Mouse (Mus musculus) left cerebral cortex, adult 11 months (tissue): Measurements from ENCODE around the gene Csnk1e.

Source experiments
- DNase-seq: peaks from one replicate; pipeline ENCODE4 v3.0.0; 2022; ENCODE audit warnings: low spot score

Csnk1e gene

DNA sequence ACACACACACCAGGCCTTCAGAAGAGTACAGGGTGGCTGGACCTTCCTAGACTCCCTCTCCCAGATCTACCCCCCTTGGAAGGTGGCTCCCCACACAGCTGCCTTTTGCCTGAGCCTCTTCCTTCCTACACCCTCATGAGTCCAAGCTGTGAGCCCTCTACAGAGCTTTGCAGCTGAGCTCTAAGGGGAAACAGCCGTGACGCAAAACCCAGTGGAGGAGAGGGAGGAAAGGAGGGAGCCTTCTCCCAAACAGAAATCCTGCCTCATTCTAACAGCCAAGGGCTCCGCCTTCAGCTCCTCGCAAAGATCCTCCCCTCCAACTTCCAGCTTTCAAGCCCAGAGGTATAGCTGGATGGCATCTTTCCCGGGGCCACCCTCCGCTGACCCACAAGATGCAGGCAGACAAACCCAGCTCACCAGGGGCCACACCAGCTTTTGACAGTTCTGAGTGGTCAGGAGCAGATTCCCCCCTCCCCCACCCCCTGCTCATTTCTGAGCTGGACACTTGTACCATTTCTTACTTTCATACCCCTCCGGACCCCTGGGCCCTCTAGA lies 11.4 kb downstream of the Csnk1e start:
- DNase-seq, result no peak

GRCm38 (mm10) chr15:79442961-79443518 lies 12.3 kb downstream of the Csnk1e start:
- DNase-seq, result no peak

DNA sequence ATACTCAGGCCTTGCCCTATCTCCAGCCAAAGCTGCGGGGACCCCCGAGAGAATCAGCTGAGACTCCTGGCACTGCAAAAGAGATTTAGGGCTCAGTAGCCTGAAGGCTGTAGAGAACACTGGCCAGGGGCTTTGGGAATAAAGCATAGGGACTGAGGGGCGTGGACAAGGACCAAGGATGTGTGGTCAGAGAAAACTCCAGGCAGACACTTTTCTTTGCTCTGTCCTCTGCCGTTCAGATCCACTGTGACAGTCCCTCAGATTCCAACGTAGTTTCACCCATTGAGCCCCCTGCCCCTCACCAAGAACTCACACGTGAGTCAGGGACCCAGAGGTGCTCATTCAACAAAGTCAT lies 13.1 kb downstream of the Csnk1e start:
- no peak for DNase-seq

GRCm38 (mm10) chr15:79441331-79442256 lies 13.8 kb downstream of the Csnk1e start:
- DNase-seq, result no peak

DNA sequence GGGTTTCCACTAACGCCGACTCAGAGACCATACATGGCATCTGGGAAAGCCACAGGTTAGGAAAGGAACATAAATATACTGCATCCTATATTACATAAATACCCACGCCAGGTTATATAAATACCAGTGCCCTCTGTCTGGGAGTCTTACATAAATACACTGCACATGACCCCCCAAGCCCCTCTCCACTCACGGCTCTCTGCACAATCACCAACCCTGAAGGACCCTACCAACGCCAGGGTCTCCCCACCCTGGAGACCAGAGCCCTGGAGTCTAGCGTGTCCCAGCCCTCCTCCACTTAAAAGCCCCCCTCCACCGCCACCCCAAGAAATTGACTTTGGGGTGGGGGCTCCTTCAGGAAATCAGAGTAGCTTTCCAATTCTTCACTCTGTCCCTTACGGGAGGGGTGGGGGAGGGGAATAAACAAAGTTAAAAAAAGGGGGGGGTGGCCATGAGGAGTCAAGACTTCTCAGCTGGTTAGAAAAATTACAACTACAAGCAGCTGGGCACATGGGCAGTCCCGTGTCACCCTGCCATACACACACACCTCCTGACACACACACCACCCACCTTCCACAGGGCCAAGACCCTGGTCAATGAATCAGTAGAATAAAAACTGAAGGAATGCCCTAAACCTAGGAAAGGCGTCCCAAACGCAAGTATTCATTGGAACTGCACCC lies 14.6 kb downstream of the Csnk1e start:
- DNase-seq, result no peak

GRCm38 (mm10) chr15:79440223-79440622 lies 15.1 kb downstream of the Csnk1e start:
- no peak for DNase-seq

- DNase-seq, result no peak
These were observed 16.0 kb downstream of the Csnk1e start for GRCm38 (mm10) chr15:79439386-79439785.

GRCm38 (mm10) chr15:79438816-79439215 lies 16.6 kb downstream of the Csnk1e start:
- no peak for DNase-seq

DNA sequence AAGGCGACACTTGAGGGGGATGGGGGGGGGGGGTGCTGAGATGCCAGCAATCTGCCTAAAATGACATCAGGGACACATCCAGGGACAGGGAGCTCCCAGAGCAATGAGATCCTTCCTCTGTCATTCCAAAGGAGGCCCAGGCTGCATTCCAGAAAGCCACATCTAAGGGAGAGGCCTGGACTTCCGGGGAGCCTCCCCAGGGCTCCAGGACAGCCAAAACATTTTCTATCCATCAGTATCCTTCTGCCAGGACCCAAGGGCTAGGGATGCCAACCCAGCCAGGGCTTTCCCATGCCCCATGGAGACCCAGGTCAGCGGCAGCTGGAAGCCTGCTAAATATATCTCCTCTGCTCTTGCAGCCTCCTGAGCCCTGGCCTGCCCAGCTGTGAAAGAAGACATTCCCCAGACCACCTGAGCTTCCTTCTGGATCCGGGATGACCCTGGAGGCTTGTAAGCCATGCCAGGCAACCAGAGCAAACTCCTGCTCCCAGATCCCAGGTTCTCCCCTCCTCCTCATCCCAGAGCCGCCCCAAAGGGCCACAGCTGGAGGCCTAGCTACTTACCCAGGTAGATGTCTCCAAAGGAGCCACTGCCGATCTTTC lies 17.1 kb downstream of the Csnk1e start:
- no peak for DNase-seq

GRCm38 (mm10) chr15:79437541-79438208 lies 17.7 kb downstream of the Csnk1e start:
- no peak for DNase-seq

DNA sequence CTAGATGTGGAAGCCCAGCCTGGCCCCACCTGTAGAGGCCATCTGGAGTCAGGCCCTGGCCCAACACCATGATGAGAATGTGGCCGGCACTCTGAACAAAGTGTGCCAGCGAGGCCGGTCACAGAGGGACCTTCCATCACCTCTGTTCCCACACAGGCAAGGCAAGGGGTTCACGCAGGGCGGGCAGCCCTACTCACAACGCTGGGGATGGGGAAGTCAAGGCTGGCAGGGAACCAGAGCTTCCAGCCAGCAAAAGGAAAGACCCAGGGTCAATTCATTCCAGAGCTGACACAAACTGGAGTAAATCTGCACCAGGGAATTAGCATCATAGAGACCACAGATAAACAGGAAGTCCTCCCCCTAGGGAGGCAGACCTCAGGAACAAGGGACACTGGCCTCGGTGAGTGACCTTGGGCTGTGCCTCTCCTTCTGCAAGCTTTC lies 18.9 kb downstream of the Csnk1e start:
- DNase-seq, result no peak

DNA sequence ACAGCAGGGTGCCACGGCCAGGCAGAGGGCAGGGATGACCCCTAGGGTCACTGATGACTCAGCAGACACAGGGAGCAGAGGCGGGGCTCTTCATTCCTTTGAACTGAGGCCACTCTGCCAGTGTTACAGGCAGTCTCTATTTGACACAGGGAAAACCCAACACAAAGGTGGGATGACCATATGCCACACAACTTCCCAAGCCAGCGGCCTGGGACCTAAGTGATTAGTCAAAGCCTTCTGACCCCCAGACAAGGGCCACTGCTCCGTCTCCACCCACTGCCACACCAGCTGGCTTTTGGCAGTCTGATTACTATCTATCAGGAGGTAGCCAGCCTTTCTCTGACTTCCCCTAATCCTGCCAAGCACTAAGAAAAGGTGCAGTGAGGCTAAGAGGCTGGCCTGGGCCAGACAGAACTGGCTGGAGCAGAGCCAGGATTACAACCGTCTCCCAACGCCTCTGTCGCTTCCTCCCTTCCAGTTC lies 20.1 kb downstream of the Csnk1e start:
- DNase-seq, result no peak

DNA sequence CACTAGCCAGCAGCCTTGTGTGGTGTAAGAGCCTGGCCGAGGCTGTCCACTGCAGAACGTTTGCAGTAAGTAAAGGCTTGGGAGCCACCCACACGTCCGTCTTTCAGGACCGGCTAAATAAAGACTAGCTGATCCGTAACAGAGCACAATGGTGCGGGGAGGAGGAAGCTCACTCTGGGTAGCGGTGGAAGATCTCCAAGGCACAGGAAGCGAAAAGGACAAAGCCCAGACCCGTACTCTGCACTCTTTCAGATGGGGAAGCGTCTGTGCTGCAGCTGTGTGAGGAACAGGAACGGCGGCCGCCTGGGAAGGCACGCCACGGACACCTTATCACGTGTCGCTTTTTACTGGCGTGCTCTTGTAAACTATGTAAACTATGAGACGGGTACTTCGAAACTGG lies 22.5 kb downstream of the Csnk1e start:
- no peak for DNase-seq

DNA sequence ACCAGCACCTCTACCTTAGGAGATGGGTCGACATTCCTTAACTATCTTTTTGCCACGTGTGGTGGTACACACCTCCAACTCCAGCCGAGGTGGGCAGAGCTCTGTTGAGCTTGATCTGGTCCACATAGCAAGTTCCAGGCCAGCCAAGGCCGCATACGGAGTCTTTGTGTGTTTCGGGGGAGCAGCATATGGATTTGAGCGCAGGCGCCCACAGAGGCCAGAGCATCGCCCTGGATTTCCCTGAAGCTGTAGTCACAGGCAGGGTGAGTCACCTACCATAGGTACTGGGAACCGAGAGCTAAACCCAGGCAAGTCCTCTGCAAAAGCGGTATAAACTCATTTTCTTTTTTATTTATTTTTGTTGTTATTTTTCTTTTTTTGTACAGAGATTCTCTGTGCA lies 23.0 kb downstream of the Csnk1e start:
- no peak for DNase-seq

GRCm38 (mm10) chr15:79431925-79432324 lies 23.4 kb downstream of the Csnk1e start:
- DNase-seq, result no peak

- no peak for DNase-seq
These were observed 24.8 kb downstream of the Csnk1e start for GRCm38 (mm10) chr15:79430461-79431000.

DNA sequence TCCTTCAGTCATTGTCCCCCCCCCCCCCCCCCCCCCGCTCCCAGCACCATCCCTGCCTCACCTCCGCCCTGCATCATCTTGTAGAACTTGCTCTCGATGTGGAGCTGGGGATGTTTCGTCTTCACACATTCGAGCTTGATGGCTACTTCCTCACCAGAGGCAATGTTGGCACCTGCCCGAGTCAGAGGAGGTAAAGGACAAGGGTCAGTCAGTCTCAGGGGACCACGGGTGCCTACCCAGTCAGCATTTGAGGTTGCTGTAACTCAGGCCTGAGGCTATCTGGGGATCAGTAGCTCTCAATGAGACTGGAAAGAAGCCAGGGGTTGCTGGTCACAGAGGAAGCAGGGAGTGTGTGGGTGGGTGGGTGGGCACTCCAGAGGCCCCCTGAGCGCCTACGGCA lies 25.4 kb downstream of the Csnk1e start:
- no peak for DNase-seq

DNA sequence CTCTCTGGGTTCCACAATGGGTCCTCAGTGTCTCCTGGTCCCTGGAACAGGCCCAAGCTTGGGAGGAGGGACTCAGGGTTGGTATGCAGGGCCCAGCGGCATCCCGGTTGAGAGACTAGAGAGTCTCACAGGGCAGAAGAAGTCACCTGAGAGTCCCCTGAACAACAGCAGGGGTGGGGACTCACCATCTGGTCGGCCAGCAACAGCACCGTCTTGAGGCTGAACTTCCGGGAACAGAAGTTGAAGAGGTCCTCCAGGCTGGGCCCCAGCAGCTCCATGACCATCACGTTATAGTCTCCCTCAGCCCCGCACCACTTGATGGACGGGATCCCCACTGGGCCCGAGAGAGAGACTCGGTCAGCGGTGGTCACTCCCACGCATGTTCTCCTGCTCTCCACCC lies 25.8 kb downstream of the Csnk1e start:
- no peak for DNase-seq

GRCm38 (mm10) chr15:79428616-79429015 lies 26.8 kb downstream of the Csnk1e start:
- DNase-seq, result no peak

DNA sequence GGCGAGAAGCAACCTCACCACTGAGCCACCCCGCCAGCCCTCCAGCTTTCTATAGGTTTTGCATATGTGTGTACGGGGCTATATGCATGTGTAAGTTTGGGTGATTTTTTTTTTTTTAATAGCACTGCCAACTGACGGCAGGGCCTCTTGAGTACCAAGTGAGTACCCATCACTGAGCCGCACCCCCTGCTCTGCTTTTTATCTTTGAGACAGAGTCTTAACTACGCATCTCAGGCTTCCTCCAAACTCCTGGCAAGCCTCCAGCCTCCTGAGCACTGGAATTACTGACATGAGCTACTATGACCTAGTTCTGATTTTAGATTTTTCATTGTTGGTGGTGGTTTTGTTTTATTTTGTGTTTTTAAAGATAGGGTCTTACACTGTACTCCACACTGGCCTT lies 27.9 kb downstream of the Csnk1e start:
- no peak for DNase-seq

- no peak for DNase-seq
These were observed 29.9 kb downstream of the Csnk1e start for GRCm38 (mm10) chr15:79425516-79425915.
